Mouse (Mus musculus) telencephalon, adult 2 months (tissue): Measurements from ENCODE around the gene Rps27l.

ENCODE experiments used
- DNase-seq: peaks from one replicate; pipeline ENCODE4 v3.0.0-alpha.2; 2011; ENCODE audit warnings: low read depth, low spot score

The Rps27l gene

GRCm38 (mm10) chr9:66920488-66921279, 25.2 kb upstream of the Rps27l start:
- DNase-seq: no peak

- DNase-seq: no peak
Measured at GRCm38 (mm10) chr9:66922076-66922475, 23.8 kb upstream of the Rps27l start.

- DNase-seq: no peak
Measured at GRCm38 (mm10) chr9:66925853-66926252, 20.0 kb upstream of the Rps27l start.

GRCm38 (mm10) chr9:66927696-66928402, 18.0 kb upstream of the Rps27l start:
- peak; percentile 46 for DNase-seq

- DNase-seq: no peak
Measured at GRCm38 (mm10) chr9:66930351-66930750, 15.5 kb upstream of the Rps27l start.

- DNase-seq: no peak
Measured at GRCm38 (mm10) chr9:66933869-66934808, 11.7 kb upstream of the Rps27l start.

GRCm38 (mm10) chr9:66937507-66937906, 8.4 kb upstream of the Rps27l start:
- no peak for DNase-seq

- DNase-seq: no peak
Measured at GRCm38 (mm10) chr9:66938836-66939235, 7.0 kb upstream of the Rps27l start.

GRCm38 (mm10) chr9:66945161-66945560, 725 bp upstream of the Rps27l start:
- DNase-seq: no peak

- DNase-seq: no peak
Measured at GRCm38 (mm10) chr9:66948536-66948935, 2.6 kb downstream of the Rps27l start.

GRCm38 (mm10) chr9:66952321-66952720, 6.4 kb downstream of the Rps27l start:
- no peak for DNase-seq

- no peak for DNase-seq
Measured at GRCm38 (mm10) chr9:66952886-66953285, 7.0 kb downstream of the Rps27l start.

- no peak for DNase-seq
Measured at GRCm38 (mm10) chr9:66957451-66957850, 11.6 kb downstream of the Rps27l start.

GRCm38 (mm10) chr9:66961478-66961877, 15.6 kb downstream of the Rps27l start:
- no peak for DNase-seq

- no peak for DNase-seq
Measured at GRCm38 (mm10) chr9:66967492-66967891, 21.6 kb downstream of the Rps27l start.

- DNase-seq: no peak
Measured at GRCm38 (mm10) chr9:66971116-66971515, 25.2 kb downstream of the Rps27l start.

- DNase-seq: no peak
Measured at GRCm38 (mm10) chr9:66974721-66975225, 28.9 kb downstream of the Rps27l start.

- peak; percentile 85 for DNase-seq
Measured at GRCm38 (mm10) chr9:66975239-66975645, 29.4 kb downstream of the Rps27l start, which contains the start of gene Lactb. TSS of gene Lactb (minus strand) at chr9:66975484.

GRCm38 (mm10) chr9:66977121-66977520, 31.2 kb downstream of the Rps27l start:
- no peak for DNase-seq

GRCm38 (mm10) chr9:66977982-66978381, 32.1 kb downstream of the Rps27l start:
- peak; percentile 80 for DNase-seq

- DNase-seq: no peak
Measured at GRCm38 (mm10) chr9:66978468-66978867, 32.6 kb downstream of the Rps27l start.

- DNase-seq: no peak
Measured at GRCm38 (mm10) chr9:66980458-66980857, 34.6 kb downstream of the Rps27l start.
